Mouse (Mus musculus) frontal cortex, adult (tissue): ENCODE data around the gene Disp2.

Source experiments
- ATAC-seq: cut with Nextera tagmentation; 2 replicates; pipeline ENCODE4 v1.9.2; 2017; ENCODE audit warnings: mild to moderate bottlenecking, moderate library complexity, mixed read lengths; ENCODE audit not compliant: low TSS enrichment

Gene Disp2

GRCm38 (mm10) chr2:118789501-118789900 lies 10.0 kb downstream of the Disp2 start:
- ATAC-seq, result 0 out of 2 replicates have a peak, but pooled peaks have one; percentile 7

- ATAC-seq, result peak; percentile 52; the same call in 1 of the 2 replicates
Measured at GRCm38 (mm10) chr2:118790221-118790550, 10.7 kb downstream of the Disp2 start.

- ATAC-seq, result peak; percentile 25; the same call in 1 of the 2 replicates
Measured at GRCm38 (mm10) chr2:118790551-118791525, 11.3 kb downstream of the Disp2 start.

- no peak for ATAC-seq
Measured at GRCm38 (mm10) chr2:118791591-118792258, 12.2 kb downstream of the Disp2 start.

GRCm38 (mm10) chr2:118792259-118792613 lies 12.7 kb downstream of the Disp2 start:
- no peak for ATAC-seq

- ATAC-seq, result no peak
Measured at GRCm38 (mm10) chr2:118793636-118794035, 14.1 kb downstream of the Disp2 start.

- no peak for ATAC-seq
Measured at GRCm38 (mm10) chr2:118802542-118803118, 23.1 kb downstream of the Disp2 start.

- ATAC-seq, result no peak
Measured at GRCm38 (mm10) chr2:118804474-118804873, 25.0 kb downstream of the Disp2 start.

GRCm38 (mm10) chr2:118805137-118805536 lies 25.6 kb downstream of the Disp2 start:
- ATAC-seq, result no peak

- no peak for ATAC-seq
Measured at GRCm38 (mm10) chr2:118805756-118806155, 26.2 kb downstream of the Disp2 start.

GRCm38 (mm10) chr2:118806860-118807259 lies 27.3 kb downstream of the Disp2 start:
- ATAC-seq, result peak; percentile 57

GRCm38 (mm10) chr2:118810861-118811260 lies 31.3 kb downstream of the Disp2 start:
- no peak for ATAC-seq

GRCm38 (mm10) chr2:118812724-118813123 lies 33.2 kb downstream of the Disp2 start:
- no peak for ATAC-seq

GRCm38 (mm10) chr2:118813981-118814836 lies 34.7 kb downstream of the Disp2 start, which contains the start of gene Knstrn:
Gene Knstrn (plus strand): TSS chr2:118814003.
- peak; percentile 100 for ATAC-seq

- ATAC-seq, result no peak
Measured at GRCm38 (mm10) chr2:118822800-118823199, 43.3 kb downstream of the Disp2 start.

GRCm38 (mm10) chr2:118824396-118824795 lies 44.9 kb downstream of the Disp2 start:
- ATAC-seq, result no peak

GRCm38 (mm10) chr2:118829096-118829495 lies 49.6 kb downstream of the Disp2 start:
- no peak for ATAC-seq

GRCm38 (mm10) chr2:118834061-118834460 lies 54.5 kb downstream of the Disp2 start:
- no peak for ATAC-seq

- ATAC-seq, result no peak
Measured at GRCm38 (mm10) chr2:118835115-118835514, 55.6 kb downstream of the Disp2 start.

GRCm38 (mm10) chr2:118838330-118838729 lies 58.8 kb downstream of the Disp2 start:
- ATAC-seq, result no peak

GRCm38 (mm10) chr2:118841186-118841585 lies 61.7 kb downstream of the Disp2 start:
- ATAC-seq, result no peak
